Mouse (Mus musculus): ENCODE data around the gene Isoc2a. TPM values are rescaled to one million over a fixed set of nuclear protein-coding genes. Genes with fewer than 3 reads are reported as not detected.
A peak's percentile ranks its signal among the peaks of the same experiment; 100 is the strongest.

Gene Isoc2a
- polyA plus RNA-seq, 1 experiment from 2014 or later, result 0.53 TPM

DNA sequence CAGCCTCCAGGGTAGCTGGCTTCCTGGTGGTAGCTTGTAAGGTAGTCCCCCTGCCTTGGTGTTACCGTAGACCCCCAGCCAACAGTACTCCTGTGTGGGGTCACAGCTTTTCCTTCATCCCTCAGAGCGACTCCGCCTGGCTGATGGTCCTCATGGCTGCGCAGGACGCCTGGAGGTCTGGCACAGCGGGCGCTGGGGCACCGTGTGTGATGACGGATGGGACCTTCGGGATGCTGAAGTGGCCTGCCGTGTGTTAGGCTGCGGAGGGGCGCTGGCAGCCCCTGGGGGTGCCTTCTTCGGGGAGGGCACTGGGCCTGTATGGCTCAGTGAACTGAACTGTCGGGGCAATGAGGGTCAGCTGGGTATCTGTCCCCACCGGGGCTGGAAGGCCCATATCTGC, 49.9 kb downstream of the Isoc2a start:
- Histone ChIP-seq H3K27ac (ENCODE audit: low read length) (peak overlapping the region; percentile 14; the same call in 1 of the 2 replicates), H3K4me2 (replicated peaks; ENCODE audit: low read depth, low read length) (no peak overlapping the region), H3K9me3 (ENCODE audit: low read length) (no peaks in the 10 kb centered on the region), H3K27me3 (replicated peaks; ENCODE audit: insufficient read depth, low read length) (0 out of 2 replicates have a peak, but pooled peaks cover 3% of the 10 kb centered on the region), H3K4me3 (ENCODE audit: low read depth, low read length) (no peak overlapping the region), H3K36me3 (ENCODE audit: insufficient read depth, low read length) (no peaks in the 10 kb centered on the region), H3K4me1 (ENCODE audit: insufficient read depth, low read depth, low read length) (peaks cover 19% of the 10 kb centered on the region), H3K9ac (replicated peaks; ENCODE audit: low read depth) (no peak overlapping the region)
- DNase-seq (ENCODE audit: low spot score), result no peak
- ATAC-seq, result no peak
- TF ChIP-seq CTCF (IDR thresholded peaks at IDR 0.05) (no peak), EP300 (IDR thresholded peaks at IDR 0.05) (no peak)
- WGBS, result 75% methylated on average over 16 of the region's 16 CpGs

DNA sequence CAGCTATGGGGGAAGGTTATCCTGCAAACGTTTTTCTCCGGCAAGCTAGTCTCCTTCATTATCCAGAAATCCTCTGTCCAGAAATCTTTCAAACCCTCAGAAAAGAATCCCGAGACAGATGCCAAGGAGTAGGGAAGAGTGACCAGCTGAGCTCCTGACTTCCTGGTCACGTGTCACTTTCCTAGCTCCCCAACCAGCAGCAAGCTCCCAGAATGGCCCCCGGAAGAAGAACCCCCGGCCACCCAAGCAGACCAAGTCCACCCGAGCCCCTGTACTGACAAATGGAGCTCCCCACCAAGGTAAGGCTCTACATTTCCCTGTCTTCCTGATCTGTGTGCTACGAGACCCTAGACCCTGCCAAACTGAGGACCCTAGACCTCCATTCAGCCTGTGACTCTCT, 50.8 kb downstream of the Isoc2a start:
- DNase-seq (ENCODE audit: low spot score) (peak; percentile 50), ATAC-seq (no peak)
- TF ChIP-seq CTCF (IDR thresholded peaks at IDR 0.05) (no peak), EP300 (IDR thresholded peaks at IDR 0.05) (no peak)
- Histone ChIP-seq H3K4me1 (ENCODE audit: insufficient read depth, low read depth, low read length) (peaks cover 15% of the 10 kb centered on the region), H3K36me3 (ENCODE audit: insufficient read depth, low read length) (no peaks in the 10 kb centered on the region), H3K9ac (replicated peaks; ENCODE audit: low read depth) (no peak overlapping the region), H3K9me3 (ENCODE audit: low read length) (no peaks in the 10 kb centered on the region), H3K27me3 (replicated peaks; ENCODE audit: insufficient read depth, low read length) (0 out of 2 replicates have a peak, but pooled peaks cover 3% of the 10 kb centered on the region), H3K4me2 (replicated peaks; ENCODE audit: low read depth, low read length) (peak overlapping the region; percentile 28; the same call in 1 of the 2 replicates), H3K27ac (ENCODE audit: low read length) (no peak overlapping the region), H3K4me3 (ENCODE audit: low read depth, low read length) (0 out of 2 replicates have a peak overlapping the region, but pooled peaks have one; percentile 12)
- 34% methylated on average over 8 of the region's 8 CpGs for WGBS

DNA sequence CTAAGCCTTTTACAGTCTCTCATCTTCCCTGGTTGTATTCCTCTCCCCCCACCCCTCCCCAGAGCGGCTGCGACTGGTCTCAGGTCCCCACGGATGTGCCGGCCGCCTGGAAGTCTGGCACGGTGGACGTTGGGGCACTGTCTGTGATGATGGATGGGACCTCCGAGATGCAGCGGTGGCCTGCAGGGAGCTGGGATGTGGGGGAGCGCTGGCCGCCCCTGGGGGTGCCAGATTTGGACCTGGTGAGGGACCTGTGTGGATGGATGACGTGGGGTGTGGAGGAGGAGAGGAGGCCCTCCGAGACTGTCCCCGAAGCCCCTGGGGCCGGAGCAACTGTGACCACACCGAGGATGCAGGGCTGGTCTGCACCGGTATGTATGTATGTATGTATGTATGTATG, 51.4 kb downstream of the Isoc2a start:
- 47% methylated on average over 15 of the region's 17 CpGs for WGBS
- Histone ChIP-seq H3K4me2 (replicated peaks; ENCODE audit: low read depth, low read length) (peak overlapping the region; percentile 28; the same call in 1 of the 2 replicates), H3K9ac (replicated peaks; ENCODE audit: low read depth) (no peak overlapping the region)

DNA sequence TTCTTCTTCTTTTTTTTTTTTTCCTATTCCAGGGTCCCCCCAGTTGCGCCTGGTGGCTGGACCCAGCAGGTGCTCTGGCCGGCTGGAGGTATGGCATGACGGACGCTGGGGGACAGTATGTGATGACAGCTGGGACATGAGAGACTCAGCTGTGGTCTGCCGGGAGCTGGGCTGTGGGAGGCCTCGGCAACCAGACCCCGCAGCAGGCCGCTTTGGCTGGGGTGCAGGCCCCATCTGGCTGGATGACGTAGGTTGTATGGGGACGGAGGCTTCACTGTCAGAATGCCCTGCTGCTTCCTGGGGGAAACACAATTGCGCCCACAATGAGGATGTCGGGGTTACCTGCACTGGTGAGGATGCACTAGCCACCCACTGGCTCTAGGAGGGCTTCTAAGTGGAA, 56.1 kb downstream of the Isoc2a start:
- WGBS, result 64% methylated on average over 12 of the region's 12 CpGs
- TF ChIP-seq CTCF (IDR thresholded peaks at IDR 0.05) (no peak), EP300 (IDR thresholded peaks at IDR 0.05) (no peak)
- Histone ChIP-seq H3K36me3 (ENCODE audit: insufficient read depth, low read length) (no peaks in the 10 kb centered on the region), H3K27me3 (replicated peaks; ENCODE audit: insufficient read depth, low read length) (no peaks in the 10 kb centered on the region), H3K9ac (replicated peaks; ENCODE audit: low read depth) (no peak overlapping the region), H3K4me1 (ENCODE audit: insufficient read depth, low read depth, low read length) (no peaks in the 10 kb centered on the region), H3K9me3 (ENCODE audit: low read length) (0 out of 2 replicates have a peak, but pooled peaks cover 3% of the 10 kb centered on the region), H3K27ac (ENCODE audit: low read length) (no peak overlapping the region), H3K4me3 (ENCODE audit: low read depth, low read length) (no peak overlapping the region), H3K4me2 (replicated peaks; ENCODE audit: low read depth, low read length) (no peak overlapping the region)
- no peak for ATAC-seq
- no peak for DNase-seq (ENCODE audit: low spot score)

More for the DNA sequence above, 51.4 kb downstream of the Isoc2a start:
- H3K27me3 ChIP-seq (replicated peaks; ENCODE audit: insufficient read depth, low read length), result 0 out of 2 replicates have a peak, but pooled peaks cover 3% of the 10 kb centered on the region
- ATAC-seq, result no peak
- no peaks in the 10 kb centered on the region for H3K9me3 ChIP-seq (ENCODE audit: low read length)
- H3K36me3 ChIP-seq (ENCODE audit: insufficient read depth, low read length), result no peaks in the 10 kb centered on the region
- TF ChIP-seq CTCF (IDR thresholded peaks at IDR 0.05), result no peak
- TF ChIP-seq EP300 (IDR thresholded peaks at IDR 0.05), result no peak
- H3K4me1 ChIP-seq (ENCODE audit: insufficient read depth, low read depth, low read length), result peaks cover 9% of the 10 kb centered on the region
- H3K4me3 ChIP-seq (ENCODE audit: low read depth, low read length), result 0 out of 2 replicates have a peak overlapping the region, but pooled peaks have one; percentile 12
- H3K27ac ChIP-seq (ENCODE audit: low read length), result no peak overlapping the region
- DNase-seq (ENCODE audit: low spot score), result no peak

DNA sequence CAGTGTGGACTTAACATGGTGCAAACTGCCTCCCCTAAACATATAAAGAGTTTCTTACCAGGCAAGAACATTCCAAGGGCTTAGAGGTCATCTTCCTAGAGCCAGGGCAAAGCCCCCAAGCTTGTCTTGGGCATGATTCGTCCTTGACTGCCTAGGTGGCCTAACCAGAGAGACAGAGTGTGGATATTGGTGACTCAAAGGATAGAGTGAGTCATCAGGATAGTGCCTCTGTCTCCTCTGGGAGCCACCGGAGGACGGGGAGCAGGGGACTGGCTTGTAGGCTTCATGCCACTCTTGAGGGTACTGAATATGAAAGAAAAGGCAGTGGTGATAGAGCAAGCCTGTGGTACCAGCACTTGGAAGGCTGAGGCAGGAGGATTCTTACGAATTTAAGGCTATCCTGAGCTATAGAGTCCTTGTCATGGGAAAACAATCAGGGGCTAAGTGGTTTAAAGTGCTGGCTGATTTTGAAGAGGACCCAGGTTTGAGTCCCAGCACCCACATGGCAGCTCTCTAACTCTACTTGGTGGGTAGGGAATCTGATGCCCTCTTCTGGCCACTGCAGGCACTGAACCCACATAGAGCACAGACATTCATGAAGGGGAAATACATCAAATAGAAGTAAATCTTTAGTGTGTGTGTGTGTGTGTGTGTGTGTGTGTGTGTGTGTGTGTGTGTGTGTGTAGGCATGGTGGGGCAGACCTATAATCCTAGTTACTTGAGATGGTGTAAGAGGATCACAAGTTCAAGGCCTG, 57.4 kb downstream of the Isoc2a start:
- WGBS, result 71% methylated on average over 4 of the region's 4 CpGs
- no peak for ATAC-seq
- Histone ChIP-seq H3K36me3 (ENCODE audit: insufficient read depth, low read length) (no peaks in the 10 kb centered on the region), H3K9me3 (ENCODE audit: low read length) (0 out of 2 replicates have a peak, but pooled peaks cover 3% of the 10 kb centered on the region), H3K9ac (replicated peaks; ENCODE audit: low read depth) (no peak overlapping the region), H3K27ac (ENCODE audit: low read length) (no peak overlapping the region), H3K4me1 (ENCODE audit: insufficient read depth, low read depth, low read length) (no peaks in the 10 kb centered on the region), H3K4me3 (ENCODE audit: low read depth, low read length) (no peak overlapping the region), H3K27me3 (replicated peaks; ENCODE audit: insufficient read depth, low read length) (no peaks in the 10 kb centered on the region), H3K4me2 (replicated peaks; ENCODE audit: low read depth, low read length) (no peak overlapping the region)
- TF ChIP-seq EP300 (IDR thresholded peaks at IDR 0.05), result no peak
- TF ChIP-seq CTCF (IDR thresholded peaks at IDR 0.05), result peak; percentile 48
- no peak for DNase-seq (ENCODE audit: low spot score)

DNA sequence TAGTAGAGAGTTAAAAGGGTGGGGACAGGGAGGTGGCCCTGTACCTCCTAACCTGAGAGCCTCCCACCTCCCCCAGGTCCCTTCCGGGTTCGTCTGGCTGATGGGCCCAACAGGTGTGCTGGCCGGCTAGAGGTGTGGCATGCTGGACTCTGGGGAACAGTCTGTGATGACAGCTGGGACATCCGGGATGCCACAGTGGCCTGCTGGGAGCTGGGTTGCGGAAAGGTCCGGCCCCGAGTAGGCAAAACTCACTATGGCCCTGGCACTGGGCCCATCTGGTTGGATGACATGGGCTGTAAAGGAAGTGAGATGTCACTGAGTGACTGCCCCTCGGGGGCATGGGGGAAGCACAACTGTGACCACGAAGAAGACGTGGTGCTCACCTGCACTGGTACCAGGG, 59.9 kb downstream of the Isoc2a start:
- no peak overlapping the region for H3K4me3 ChIP-seq (ENCODE audit: low read depth, low read length)
- H3K9ac ChIP-seq (replicated peaks; ENCODE audit: low read depth), result no peak overlapping the region
- no peak for DNase-seq (ENCODE audit: low spot score)
- WGBS, result 65% methylated on average over 10 of the region's 10 CpGs
- no peak overlapping the region for H3K4me2 ChIP-seq (replicated peaks; ENCODE audit: low read depth, low read length)
- no peak for ATAC-seq
- TF ChIP-seq CTCF (IDR thresholded peaks at IDR 0.05), result no peak
- no peak for TF ChIP-seq EP300 (IDR thresholded peaks at IDR 0.05)
- H3K4me1 ChIP-seq (ENCODE audit: insufficient read depth, low read depth, low read length), result no peaks in the 10 kb centered on the region
- no peaks in the 10 kb centered on the region for H3K36me3 ChIP-seq (ENCODE audit: insufficient read depth, low read length)
- H3K27ac ChIP-seq (ENCODE audit: low read length), result no peak overlapping the region
- H3K27me3 ChIP-seq (replicated peaks; ENCODE audit: insufficient read depth, low read length), result no peaks in the 10 kb centered on the region
- 0 out of 2 replicates have a peak, but pooled peaks cover 3% of the 10 kb centered on the region for H3K9me3 ChIP-seq (ENCODE audit: low read length)

Measured in lung, postnatal 0 days (tissue).